Mouse (Mus musculus): Measurements from ENCODE around the gene Ccl7. TPM values are rescaled to one million over a fixed set of nuclear protein-coding genes. Genes with fewer than 3 reads are reported as not detected.

Gene Ccl7
- polyA plus RNA-seq, 1 experiment from 2014 or later: 0.24 TPM

- Histone ChIP-seq H3K9me3 (no peaks in the 10 kb centered on the region), H3K4me2 (no peak overlapping the region), H3K27ac (no peak overlapping the region), H3K4me3 (replicated peaks) (no peak overlapping the region), H3K36me3 (replicated peaks) (no peaks in the 10 kb centered on the region), H3K4me1 (no peaks in the 10 kb centered on the region), H3K27me3 (no peaks in the 10 kb centered on the region), H3K9ac (no peak overlapping the region)
- ATAC-seq (ENCODE audit: low FRiP score): no peak
- WGBS: 76% methylated on average over 3 of the region's 3 CpGs
These were observed 29.2 kb upstream of the Ccl7 start for GRCm38 (mm10) chr11:82016181-82016780.

DNA sequence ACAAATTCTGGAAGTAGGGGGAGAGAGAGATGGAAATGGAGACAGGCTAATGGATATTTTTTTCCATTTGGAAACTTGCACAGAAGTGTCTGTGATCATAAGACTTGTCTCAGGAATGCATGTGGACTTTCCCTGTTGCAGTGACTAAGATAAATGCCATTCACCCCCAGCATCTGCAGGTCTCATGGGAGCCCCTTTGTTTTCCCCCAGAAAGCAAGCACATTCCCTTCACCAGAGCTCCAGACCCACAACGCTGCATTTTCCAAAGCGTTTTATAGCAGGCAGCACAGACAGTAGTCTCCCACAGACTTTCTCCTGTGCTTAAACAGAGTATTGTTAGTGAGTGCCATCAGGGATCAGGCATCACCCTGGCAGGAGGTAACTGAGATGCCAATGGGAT is 26.1 kb upstream of the Ccl7 start:
- no peak for ATAC-seq (ENCODE audit: low FRiP score)
- WGBS: 81% methylated on average over 2 of the region's 2 CpGs
- Histone ChIP-seq H3K36me3 (replicated peaks) (no peaks in the 10 kb centered on the region), H3K9ac (no peak overlapping the region), H3K27ac (no peak overlapping the region), H3K9me3 (no peaks in the 10 kb centered on the region), H3K4me2 (no peak overlapping the region), H3K27me3 (no peaks in the 10 kb centered on the region), H3K4me3 (replicated peaks) (no peak overlapping the region), H3K4me1 (no peaks in the 10 kb centered on the region)

- no peak for ATAC-seq (ENCODE audit: low FRiP score)
- no peak overlapping the region for H3K9ac ChIP-seq
- no peak overlapping the region for H3K27ac ChIP-seq
- no peak overlapping the region for H3K4me3 ChIP-seq (replicated peaks)
- H3K36me3 ChIP-seq (replicated peaks): no peaks in the 10 kb centered on the region
- H3K4me1 ChIP-seq: no peaks in the 10 kb centered on the region
- no peak overlapping the region for H3K4me2 ChIP-seq
- H3K27me3 ChIP-seq: no peaks in the 10 kb centered on the region
- H3K9me3 ChIP-seq: no peaks in the 10 kb centered on the region
These were observed 25.7 kb upstream of the Ccl7 start for GRCm38 (mm10) chr11:82019793-82020192.

GRCm38 (mm10) chr11:82021406-82021805 is 24.1 kb upstream of the Ccl7 start:
- 77% methylated on average over 3 of the region's 3 CpGs for WGBS
- H3K4me1 ChIP-seq: no peaks in the 10 kb centered on the region
- H3K9ac ChIP-seq: no peak overlapping the region
- ATAC-seq (ENCODE audit: low FRiP score): no peak
- H3K4me2 ChIP-seq: no peak overlapping the region
- no peak overlapping the region for H3K4me3 ChIP-seq (replicated peaks)
- no peaks in the 10 kb centered on the region for H3K36me3 ChIP-seq (replicated peaks)
- H3K27me3 ChIP-seq: no peaks in the 10 kb centered on the region
- H3K27ac ChIP-seq: no peak overlapping the region
- no peaks in the 10 kb centered on the region for H3K9me3 ChIP-seq

GRCm38 (mm10) chr11:82022504-82023056 is 22.9 kb upstream of the Ccl7 start:
- no peak for ATAC-seq (ENCODE audit: low FRiP score)
- H3K4me1 ChIP-seq: no peaks in the 10 kb centered on the region
- no peaks in the 10 kb centered on the region for H3K27me3 ChIP-seq
- no peaks in the 10 kb centered on the region for H3K36me3 ChIP-seq (replicated peaks)
- H3K27ac ChIP-seq: no peak overlapping the region
- H3K4me3 ChIP-seq (replicated peaks): no peak overlapping the region
- WGBS: 93% methylated on average over 6 of the region's 6 CpGs
- H3K9ac ChIP-seq: no peak overlapping the region
- H3K4me2 ChIP-seq: no peak overlapping the region
- H3K9me3 ChIP-seq: no peaks in the 10 kb centered on the region

DNA sequence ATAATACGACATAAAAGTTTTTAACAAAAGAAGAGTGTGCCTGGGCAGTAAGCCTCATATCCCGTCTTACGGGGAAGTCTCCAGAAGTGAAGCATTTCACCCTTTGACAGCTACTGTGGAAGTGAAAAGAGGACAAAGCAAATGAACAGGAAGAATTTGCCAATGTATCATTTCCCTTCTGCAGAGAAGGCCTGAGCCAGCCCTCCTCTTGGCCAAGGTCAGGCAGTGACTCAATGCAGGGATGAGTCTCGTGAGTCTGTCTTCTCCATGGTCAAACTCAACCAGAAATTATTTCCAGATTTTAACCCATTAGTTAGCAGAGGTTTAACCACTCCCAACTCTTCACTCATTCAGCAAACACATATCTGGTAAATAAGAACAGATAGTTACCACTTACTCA is 21.7 kb upstream of the Ccl7 start:
- H3K9ac ChIP-seq: no peak overlapping the region
- H3K9me3 ChIP-seq: no peaks in the 10 kb centered on the region
- no peak overlapping the region for H3K4me2 ChIP-seq
- no peak overlapping the region for H3K4me3 ChIP-seq (replicated peaks)
- WGBS: 88% methylated on average over 4 of the region's 4 CpGs
- H3K4me1 ChIP-seq: no peaks in the 10 kb centered on the region
- no peak overlapping the region for H3K27ac ChIP-seq
- H3K36me3 ChIP-seq (replicated peaks): no peaks in the 10 kb centered on the region
- no peak for ATAC-seq (ENCODE audit: low FRiP score)
- H3K27me3 ChIP-seq: no peaks in the 10 kb centered on the region

GRCm38 (mm10) chr11:82030171-82030570 is 15.3 kb upstream of the Ccl7 start:
- no peak overlapping the region for H3K4me2 ChIP-seq
- no peak for ATAC-seq (ENCODE audit: low FRiP score)
- H3K27me3 ChIP-seq: no peaks in the 10 kb centered on the region
- no peaks in the 10 kb centered on the region for H3K9me3 ChIP-seq
- no peaks in the 10 kb centered on the region for H3K36me3 ChIP-seq (replicated peaks)
- no peak overlapping the region for H3K4me3 ChIP-seq (replicated peaks)
- no peak overlapping the region for H3K9ac ChIP-seq
- whole genome bisulfite sequencing: 84% methylated on average over 2 of the region's 2 CpGs
- no peak overlapping the region for H3K27ac ChIP-seq
- H3K4me1 ChIP-seq: no peaks in the 10 kb centered on the region

GRCm38 (mm10) chr11:82032136-82032535 is 13.4 kb upstream of the Ccl7 start:
- no peaks in the 10 kb centered on the region for H3K4me1 ChIP-seq
- no peaks in the 10 kb centered on the region for H3K9me3 ChIP-seq
- no peak overlapping the region for H3K9ac ChIP-seq
- no peaks in the 10 kb centered on the region for H3K36me3 ChIP-seq (replicated peaks)
- H3K4me2 ChIP-seq: no peak overlapping the region
- no peak overlapping the region for H3K4me3 ChIP-seq (replicated peaks)
- no peak overlapping the region for H3K27ac ChIP-seq
- H3K27me3 ChIP-seq: no peaks in the 10 kb centered on the region
- no peak for ATAC-seq (ENCODE audit: low FRiP score)

DNA sequence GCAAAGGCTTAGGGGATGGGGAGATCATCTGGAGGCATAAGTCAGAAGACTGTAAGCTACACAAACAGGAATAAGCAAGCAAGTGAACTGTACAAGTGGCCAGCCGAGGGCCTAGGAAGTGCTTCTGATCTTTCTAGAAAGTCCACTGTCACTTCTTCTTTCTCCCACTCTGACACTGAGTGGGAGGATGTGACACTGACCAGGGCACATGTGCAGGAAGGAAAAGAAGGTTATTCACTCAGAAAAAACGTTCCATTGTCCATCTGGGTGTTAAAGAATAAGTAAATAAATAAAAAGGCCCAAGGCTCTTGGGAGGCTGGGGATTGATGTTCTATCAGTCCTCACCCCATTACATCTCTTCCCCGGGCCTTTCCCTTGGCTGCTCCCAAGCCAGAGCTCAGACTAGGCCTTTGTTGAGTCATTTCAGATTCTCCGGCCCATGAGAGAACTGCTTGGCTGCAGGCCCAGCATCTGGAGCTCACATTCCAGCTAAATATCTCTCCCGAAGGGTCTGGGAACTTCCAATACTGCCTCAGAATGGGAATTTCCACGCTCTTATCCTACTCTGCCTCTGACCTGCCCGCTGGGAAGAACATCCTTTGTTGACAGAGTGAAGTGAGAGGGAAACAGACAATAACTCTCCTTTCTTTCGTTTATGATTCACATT is 12.7 kb upstream of the Ccl7 start:
- no peaks in the 10 kb centered on the region for H3K36me3 ChIP-seq (replicated peaks)
- ATAC-seq (ENCODE audit: low FRiP score): no peak
- WGBS: 64% methylated on average over 8 of the region's 8 CpGs
- no peak overlapping the region for H3K9ac ChIP-seq
- no peaks in the 10 kb centered on the region for H3K27me3 ChIP-seq
- no peak overlapping the region for H3K4me3 ChIP-seq (replicated peaks)
- no peak overlapping the region for H3K4me2 ChIP-seq
- H3K4me1 ChIP-seq: no peaks in the 10 kb centered on the region
- H3K27ac ChIP-seq: no peak overlapping the region
- no peaks in the 10 kb centered on the region for H3K9me3 ChIP-seq

GRCm38 (mm10) chr11:82034446-82034845 is 11.1 kb upstream of the Ccl7 start:
- 87% methylated on average over 7 of the region's 7 CpGs for WGBS
- Histone ChIP-seq H3K4me3 (replicated peaks) (no peak overlapping the region), H3K4me2 (no peak overlapping the region), H3K27me3 (no peaks in the 10 kb centered on the region), H3K9me3 (no peaks in the 10 kb centered on the region), H3K9ac (no peak overlapping the region), H3K36me3 (replicated peaks) (no peaks in the 10 kb centered on the region), H3K27ac (no peak overlapping the region), H3K4me1 (no peaks in the 10 kb centered on the region)
- ATAC-seq (ENCODE audit: low FRiP score): no peak

DNA sequence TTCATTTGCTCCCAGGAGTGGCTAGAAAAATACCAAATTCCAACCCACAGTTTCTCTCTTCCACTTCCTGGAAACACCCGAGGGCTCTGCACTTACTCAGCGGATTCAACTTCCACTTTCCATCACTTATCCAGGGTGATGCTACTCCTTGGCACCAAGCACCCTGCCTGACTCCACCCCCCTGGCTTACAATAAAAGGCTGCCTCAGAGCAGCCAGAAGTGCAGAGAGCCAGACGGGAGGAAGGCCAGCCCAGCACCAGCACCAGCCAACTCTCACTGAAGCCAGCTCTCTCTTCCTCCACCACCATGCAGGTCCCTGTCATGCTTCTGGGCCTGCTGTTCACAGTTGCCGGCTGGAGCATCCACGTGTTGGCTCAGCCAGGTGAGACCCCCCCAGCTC is 10.2 kb upstream of the Ccl7 start, which contains the start of gene Ccl2:
Gene Ccl2 (plus strand): TSS at position 216 of the 400 bp plus-strand sequence.
- H3K4me1 ChIP-seq: no peaks in the 10 kb centered on the region
- no peaks in the 10 kb centered on the region for H3K9me3 ChIP-seq
- ATAC-seq (ENCODE audit: low FRiP score): no peak
- H3K27ac ChIP-seq: no peak within 1 kb of the TSS
- H3K36me3 ChIP-seq (replicated peaks): no peaks in the 10 kb centered on the region
- no peak within 1 kb of the TSS for H3K4me3 ChIP-seq (replicated peaks)
- WGBS: 43% methylated on average over 5 of the region's 5 CpGs
- no peak within 1 kb of the TSS for H3K4me2 ChIP-seq
- no peaks in the 10 kb centered on the region for H3K27me3 ChIP-seq
- no peak within 1 kb of the TSS for H3K9ac ChIP-seq

- 94% methylated on average over 2 of the region's 2 CpGs for WGBS
- Histone ChIP-seq H3K27me3 (no peaks in the 10 kb centered on the region), H3K4me2 (no peak overlapping the region), H3K4me1 (no peaks in the 10 kb centered on the region), H3K27ac (no peak overlapping the region), H3K9me3 (no peaks in the 10 kb centered on the region), H3K4me3 (replicated peaks) (no peak overlapping the region), H3K36me3 (replicated peaks) (no peaks in the 10 kb centered on the region), H3K9ac (no peak overlapping the region)
- ATAC-seq (ENCODE audit: low FRiP score): no peak
These were observed 9.7 kb upstream of the Ccl7 start for GRCm38 (mm10) chr11:82035857-82036256.

DNA sequence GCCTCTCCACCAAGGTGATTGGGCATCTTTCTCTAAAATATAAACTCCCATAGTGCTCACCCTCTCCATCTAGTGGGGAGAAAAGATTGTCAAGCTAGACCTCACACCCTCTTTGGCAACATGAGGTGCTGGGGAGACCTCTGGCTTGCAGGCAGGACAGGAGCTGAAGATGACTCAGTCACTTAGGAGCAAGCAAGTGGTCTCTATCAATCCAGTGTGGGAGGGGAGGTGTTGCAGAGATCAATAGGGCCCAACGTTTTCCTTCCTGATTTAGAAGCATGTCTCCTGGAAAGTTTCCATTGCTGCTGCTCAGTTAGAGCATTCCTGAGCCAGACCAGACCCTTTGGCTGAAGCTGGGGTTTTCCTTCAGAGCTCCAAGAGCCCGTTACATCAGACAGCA is 7.0 kb upstream of the Ccl7 start, which contains the start of gene Gm17268:
Gene Gm17268 (minus strand): TSS at position 28 of the 400 bp plus-strand sequence.
- H3K4me2 ChIP-seq: no peak within 1 kb of the TSS
- no peaks in the 10 kb centered on the region for H3K4me1 ChIP-seq
- H3K27me3 ChIP-seq: no peaks in the 10 kb centered on the region; the same call in 1 of the 2 replicates
- no peaks in the 10 kb centered on the region for H3K36me3 ChIP-seq (replicated peaks)
- no peaks in the 10 kb centered on the region for H3K9me3 ChIP-seq
- 52% methylated on average over 2 of the region's 2 CpGs for WGBS
- ATAC-seq (ENCODE audit: low FRiP score): no peak
- no peak within 1 kb of the TSS for H3K4me3 ChIP-seq (replicated peaks)
- H3K9ac ChIP-seq: no peak within 1 kb of the TSS
- no peak within 1 kb of the TSS for H3K27ac ChIP-seq

All from forebrain, embryonic 12.5 days (tissue).